Mouse (Mus musculus) E14TG2a.4 (cell line): ENCODE results near the gene Sacm1l.
A peak's percentile ranks its signal among the peaks of the same experiment; 100 is the strongest.

Experiments
- CTCF ChIP-seq: conservative IDR thresholded peaks from 2 replicates; pipeline ENCODE4 v1.5.1; 2014; ENCODE audit warnings: low read length
- NANOG ChIP-seq: IDR thresholded peaks from 2 replicates; pipeline ENCODE4 v1.6.1; 2014; ENCODE audit warnings: borderline replicate concordance, low read length, mixed read lengths

DNA sequence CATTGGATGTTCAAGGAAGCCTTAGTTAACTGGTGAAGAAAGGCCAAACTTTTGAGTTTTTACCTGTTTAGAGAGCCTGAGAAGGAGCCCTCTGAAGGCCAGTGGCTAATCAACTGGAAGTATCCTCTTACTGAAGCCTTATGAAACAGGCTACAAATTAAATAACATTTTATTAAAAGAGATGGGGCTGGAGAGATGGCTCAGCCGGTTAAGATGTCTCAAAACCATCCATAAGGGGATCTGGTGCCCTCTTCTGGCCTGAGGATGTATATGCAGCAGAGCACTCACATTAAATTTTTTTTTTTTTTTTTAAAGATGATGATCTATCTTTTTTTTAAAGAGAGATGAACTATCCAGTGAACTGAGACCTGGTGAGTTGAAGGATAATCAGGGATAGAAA is 4.5 kb upstream of the Sacm1l start:
- peak; percentile 89 for TF ChIP-seq CTCF
- no peak for TF ChIP-seq NANOG
